Mouse (Mus musculus) kidney, adult 2 months (tissue): ENCODE measurements at regions not wholly inside any gene's neighbourhood (a gene's known extent, or its start where the extent isn't known, plus 50 kb on each side); places are given as distances from the start of the nearest gene placed in this dataset.

ENCODE experiments used
- CTCF ChIP-seq: fragments of 200-500 bp; conservative IDR thresholded peaks from 2 replicates; pipeline ENCODE4 v1.5.1; 2011; ENCODE audit warnings: low read depth, mild to moderate bottlenecking, control low read depth, low read length, moderate library complexity, mixed read lengths; ENCODE audit not compliant: insufficient read depth, insufficient read length
- POLR2A ChIP-seq: fragments of 200-500 bp; IDR thresholded peaks from one replicate; pipeline ENCODE4 v1.6.1; 2011; ENCODE audit warnings: low read depth, low read length, control low read depth

GRCm38 (mm10) chr11:21433726-21434125, 62.7 kb upstream of the Ugp2 start:
- TF ChIP-seq CTCF: peak; percentile 70
- no peak for TF ChIP-seq POLR2A
